In the genomic region with DNA sequence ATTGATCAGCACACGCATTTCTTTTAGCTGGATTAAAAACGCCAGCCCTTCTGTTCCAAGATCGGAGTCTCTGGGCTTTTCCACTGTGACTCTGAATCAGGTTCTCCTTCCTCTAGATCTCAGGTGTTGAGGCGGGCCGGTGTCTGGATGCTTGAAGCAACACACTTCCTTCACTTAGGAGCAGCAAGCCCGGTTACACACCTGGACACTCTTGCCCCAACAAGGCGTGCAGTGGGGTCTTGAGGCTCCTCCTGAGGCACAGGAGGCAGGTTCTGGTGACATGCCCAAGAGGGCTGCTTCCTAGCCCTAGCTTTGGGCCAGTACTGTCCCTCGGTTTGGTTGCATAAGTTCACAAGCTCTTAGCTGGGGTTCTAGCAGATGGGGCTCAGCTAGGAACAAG, we compare ENCODE assay signal across 34 mouse cellular contexts.
"Had no signal": no experiment of that assay in that cellular context is flagged by ENCODE, and none has a peak within 500 bp of the region (broad histone marks: within the 10 kb centered on the region; RNA-seq: fewer than 3 reads in every experiment).

No protein-coding gene starts in this region.

- DNase-seq: heart, postnatal 10 days; heart, postnatal 14 days; heart, postnatal 36 days; heart, postnatal 4 days; kidney, adult 11 months; kidney, adult 18-20 months; kidney, adult 2 months; kidney, adult 8-10 months; kidney, adult 9 months; kidney, postnatal 10 days; kidney, postnatal 14 days; kidney, postnatal 36 days; kidney, postnatal 4 days; layer of hippocampus, adult 9-11 months; layer of hippocampus, postnatal 36 days had no signal

- H3K27me3 ChIP-seq: heart, embryonic 12.5 days; heart, embryonic 13.5 days; heart, embryonic 15.5 days; hindbrain, embryonic 12.5 days; hindbrain, embryonic 13.5 days; hindbrain, embryonic 15.5 days; intestine, embryonic 15.5 days; kidney, embryonic 15.5 days had no signal

- ATAC-seq: hindbrain, embryonic 16.5 days; hindbrain, postnatal 0 days; inflammation-experienced regulatory T-cells, adult 6 months; intestine, embryonic 15.5 days; intestine, embryonic 16.5 days; intestine, postnatal 0 days had no signal

- H3K9me3 ChIP-seq: heart, embryonic 10.5 days; heart, embryonic 12.5 days; heart, embryonic 13.5 days; heart, embryonic 15.5 days; hindbrain, embryonic 10.5 days; hindbrain, embryonic 12.5 days; hindbrain, embryonic 13.5 days; hindbrain, embryonic 15.5 days; intestine, embryonic 15.5 days; kidney, embryonic 15.5 days had no signal

- H3K4me2 ChIP-seq: heart, embryonic 11.5 days; heart, embryonic 12.5 days; heart, embryonic 13.5 days; heart, embryonic 15.5 days; hindbrain, embryonic 12.5 days; hindbrain, embryonic 13.5 days; hindbrain, embryonic 14.5 days; hindbrain, embryonic 15.5 days; intestine, embryonic 15.5 days; kidney, embryonic 15.5 days had no signal

- H3K4me3 ChIP-seq: heart, embryonic 10.5 days; heart, embryonic 12.5 days; heart, embryonic 13.5 days; heart, embryonic 15.5 days; hindbrain, embryonic 10.5 days; hindbrain, embryonic 12.5 days; hindbrain, embryonic 13.5 days; hindbrain, embryonic 15.5 days; intestine, embryonic 15.5 days; kidney, embryonic 15.5 days; layer of hippocampus, adult 2 months had no signal

- H3K9ac ChIP-seq: heart, embryonic 12.5 days; heart, embryonic 13.5 days; heart, embryonic 15.5 days; hindbrain, embryonic 12.5 days; hindbrain, embryonic 13.5 days; hindbrain, embryonic 14.5 days; hindbrain, embryonic 15.5 days; intestine, embryonic 15.5 days; kidney, embryonic 15.5 days had no signal

- H3K4me1 ChIP-seq: hindbrain, embryonic 10.5 days; hindbrain, embryonic 12.5 days; hindbrain, embryonic 13.5 days; hindbrain, embryonic 15.5 days; intestine, embryonic 15.5 days; kidney, embryonic 15.5 days had no signal

- H3K27ac ChIP-seq: heart, embryonic 10.5 days; heart, embryonic 13.5 days; heart, embryonic 15.5 days; hindbrain, embryonic 10.5 days; hindbrain, embryonic 12.5 days; hindbrain, embryonic 13.5 days; hindbrain, embryonic 14.5 days; hindbrain, embryonic 15.5 days; hindbrain, postnatal 0 days; intestine, embryonic 15.5 days; kidney, embryonic 15.5 days; kidney, postnatal 0 days; layer of hippocampus, adult 2 months had no signal
